Mouse (Mus musculus): ENCODE measurements around the gene Cacna1e. TPM values are rescaled to one million over a fixed set of nuclear protein-coding genes. Genes with fewer than 3 reads are reported as not detected.

Gene Cacna1e
- polyA plus RNA-seq, 1 experiment from 2014 or later: 0.39 TPM

DNA sequence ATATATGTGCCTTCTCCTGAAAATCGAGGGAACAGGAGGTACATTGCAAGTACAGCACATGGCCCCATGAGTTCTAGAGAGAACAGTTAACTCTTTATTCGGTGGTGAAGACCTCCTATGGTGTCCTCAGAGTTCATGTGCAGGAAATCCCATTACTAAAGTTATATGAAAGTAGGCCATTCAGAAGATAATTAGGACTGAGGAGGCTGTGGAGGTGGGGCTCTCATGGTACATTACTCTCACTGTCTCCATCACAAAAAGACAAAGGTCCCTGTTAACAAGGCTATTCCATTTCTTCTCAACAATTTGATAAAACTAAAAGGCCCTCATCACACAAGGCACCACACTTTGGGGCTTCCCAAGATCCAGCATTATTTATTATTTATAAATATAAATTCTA is 475.2 kb downstream of the Cacna1e start:
- no peak for DNase-seq (ENCODE audit: low spot score)
- Histone ChIP-seq H3K9me3 (ENCODE audit: control insufficient read depth, low read length) (no peaks in the 10 kb centered on the region), H3K27me3 (ENCODE audit: control insufficient read depth, insufficient read depth, low read length) (no peaks in the 10 kb centered on the region), H3K9ac (ENCODE audit: low read length) (no peak overlapping the region), H3K36me3 (ENCODE audit: control insufficient read depth, insufficient read depth, low read length) (no peaks in the 10 kb centered on the region), H3K4me3 (ENCODE audit: low read depth, low read length) (no peak overlapping the region), H3K4me1 (replicated peaks; ENCODE audit: control insufficient read depth, insufficient read depth) (no peaks in the 10 kb centered on the region), H3K27ac (replicated peaks) (no peak overlapping the region), H3K4me2 (replicated peaks; ENCODE audit: low read depth) (no peak overlapping the region)
- ATAC-seq (ENCODE audit: low FRiP score, low TSS enrichment): no peak
- no peak for TF ChIP-seq EP300 (optimal IDR thresholded peaks at IDR 0.05)
- TF ChIP-seq CTCF (IDR thresholded peaks at IDR 0.05; ENCODE audit: low read depth): no peak
- WGBS: 74% methylated on average over 2 of the region's 2 CpGs

DNA sequence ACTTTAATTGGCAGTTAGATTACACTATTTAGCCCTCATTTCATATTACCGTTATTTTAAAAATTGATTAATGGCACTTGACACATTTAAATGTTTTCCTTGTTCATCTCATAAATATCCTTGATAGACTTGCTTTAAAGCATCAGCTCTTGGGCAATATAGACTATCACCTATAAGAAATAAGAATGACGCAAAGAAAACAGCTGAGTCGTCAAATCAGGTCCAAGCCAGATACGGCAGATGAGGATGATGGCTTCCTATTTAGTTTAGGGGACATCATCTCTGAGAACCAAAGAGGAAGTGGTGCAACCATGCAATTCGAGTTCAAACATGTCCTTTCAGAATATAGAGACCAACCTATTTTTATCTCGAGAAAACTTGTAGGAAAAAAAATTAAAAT is 492.3 kb downstream of the Cacna1e start:
- Histone ChIP-seq H3K4me3 (ENCODE audit: low read depth, low read length) (no peak overlapping the region), H3K4me1 (replicated peaks; ENCODE audit: control insufficient read depth, insufficient read depth) (no peaks in the 10 kb centered on the region), H3K4me2 (replicated peaks; ENCODE audit: low read depth) (no peak overlapping the region), H3K9ac (ENCODE audit: low read length) (no peak overlapping the region), H3K27ac (replicated peaks) (no peak overlapping the region), H3K9me3 (ENCODE audit: control insufficient read depth, low read length) (no peaks in the 10 kb centered on the region), H3K27me3 (ENCODE audit: control insufficient read depth, insufficient read depth, low read length) (no peaks in the 10 kb centered on the region), H3K36me3 (ENCODE audit: control insufficient read depth, insufficient read depth, low read length) (no peaks in the 10 kb centered on the region)
- WGBS: 82% methylated on average over 6 of the region's 6 CpGs
- TF ChIP-seq EP300 (optimal IDR thresholded peaks at IDR 0.05): no peak
- no peak for TF ChIP-seq CTCF (IDR thresholded peaks at IDR 0.05; ENCODE audit: low read depth)
- DNase-seq (ENCODE audit: low spot score) (no peak), ATAC-seq (ENCODE audit: low FRiP score, low TSS enrichment) (no peak)

Other genes with a start within 250 kb of the Cacna1e start
- 7.3 and 11.2 TPM in 2 replicates for gene Ier5, start 215.1 kb upstream of the Cacna1e start, polyA plus RNA-seq (2015; fragmentation: Nextera tagmentation; extraction: Ambion mirVana)